Mouse (Mus musculus) hindbrain, embryonic 11.5 days (tissue): ENCODE data around the gene Oxct2a. TPM values are rescaled to one million over a fixed set of nuclear protein-coding genes. Genes with fewer than 3 reads are reported as not detected.
"Not testable (repeated sequence)": the region's sequence is repeated elsewhere in the genome, so short reads cannot be mapped to it uniquely, and the experiment has no call there.

Source experiments
- ATAC-seq: fragments of 200-750 bp; cut with Nextera tagmentation; 2 replicates; pipeline ENCODE4 v1.8.0; 2017; ENCODE audit warnings: mild to moderate bottlenecking, moderate TSS enrichment, moderate library complexity; ENCODE audit not compliant: low FRiP score
- DNase-seq: peaks from one replicate; pipeline ENCODE4 v3.0.0-alpha.2; 2015; ENCODE audit warnings: low spot score
- H3K27ac ChIP-seq: fragments of 300-500 bp; sonication (generic); 2 replicates; pipeline ENCODE4 v1.5.1; 2014; ENCODE audit warnings: mild to moderate bottlenecking, low read depth, low read length
- H3K27me3 ChIP-seq: fragments of 300-500 bp; sonication (generic); 2 replicates; pipeline ENCODE4 v1.6.1; 2014; ENCODE audit warnings: mild to moderate bottlenecking, low read length, moderate library complexity, mixed read lengths; ENCODE audit not compliant: control insufficient read depth, insufficient read depth
- H3K36me3 ChIP-seq: fragments of 300-500 bp; sonication (generic); 2 replicates; pipeline ENCODE4 v1.6.1; 2014; ENCODE audit warnings: mild to moderate bottlenecking, low read length, moderate library complexity, mixed read lengths; ENCODE audit not compliant: control insufficient read depth, insufficient read depth
- H3K4me1 ChIP-seq: fragments of 300-500 bp; sonication (generic); replicated peaks from 2 replicates; pipeline ENCODE4 v1.6.1; 2014; ENCODE audit warnings: low read length, mixed read lengths; ENCODE audit not compliant: control insufficient read depth, insufficient read depth
- H3K4me2 ChIP-seq: fragments of 300-500 bp; sonication (generic); replicated peaks from 2 replicates; pipeline ENCODE4 v1.6.1; 2014; ENCODE audit warnings: mild to moderate bottlenecking, low read depth, low read length
- H3K4me3 ChIP-seq: fragments of 300-500 bp; sonication (generic); 2 replicates; pipeline ENCODE4 v1.5.1; 2014; ENCODE audit warnings: low read depth, low read length
- H3K9ac ChIP-seq: fragments of 300-500 bp; sonication (generic); 2 replicates; pipeline ENCODE4 v1.6.1; 2014; ENCODE audit warnings: low read depth, low read length
- H3K9me3 ChIP-seq: fragments of 300-500 bp; sonication (generic); 2 replicates; pipeline ENCODE4 v1.6.1; 2016; ENCODE audit warnings: low read length; ENCODE audit not compliant: control insufficient read depth
- WGBS: fragments of 180-500 bp; shearing (Covaris S2); extraction: QIAGEN DNeasy Blood & Tissue Kit; methylation state at CpG from one replicate; pipeline ENCODE4 v1.1.7; 2014; 5-methylcytosine and 5-hydroxymethylcytosine counted together
- polyA plus RNA-seq: library from polyadenylated mRNA; unstranded; fragments of >200 nt; fragmentation: Nextera tagmentation; extraction: Ambion mirVana; gene quantifications from 2 replicates; pipeline ENCODE4 v1.2.1, GENCODE M21; 2014

Oxct2a gene
- polyA plus RNA-seq, 1 experiment from 2014 or later: not detected

DNA sequence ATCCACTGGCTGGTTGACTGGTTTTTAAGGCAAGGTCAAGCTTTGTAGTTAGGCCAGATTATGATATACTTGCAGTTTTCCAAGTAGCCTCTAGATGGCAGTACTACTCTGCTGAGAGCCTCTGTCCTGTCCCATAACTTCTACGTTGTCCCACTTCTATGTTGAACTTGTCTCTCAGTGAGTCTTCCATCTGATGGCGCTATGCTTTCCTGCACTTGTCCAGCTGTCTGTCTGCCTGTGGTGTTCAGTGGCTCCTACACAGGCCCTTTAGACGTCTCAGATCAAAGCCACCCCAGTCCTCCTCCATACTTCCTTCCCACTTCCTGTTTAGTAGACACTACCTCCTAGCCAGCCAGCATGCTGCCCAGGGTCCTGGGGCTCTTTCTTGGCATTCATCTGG lies 17.6 kb downstream of the Oxct2a start:
- 0 out of 2 replicates have a peak, but pooled peaks cover 5% of the 10 kb centered on the region for H3K36me3 ChIP-seq
- 48% methylated on average over 3 of the region's 3 CpGs for WGBS
- ATAC-seq (peak; percentile 54), DNase-seq (peak; percentile 70)
- no peak overlapping the region for H3K27ac ChIP-seq
- no peaks in the 10 kb centered on the region for H3K4me1 ChIP-seq
- H3K27me3 ChIP-seq: no peaks in the 10 kb centered on the region
- H3K9ac ChIP-seq: no peak overlapping the region
- no peaks in the 10 kb centered on the region for H3K9me3 ChIP-seq
- H3K4me3 ChIP-seq: no peak overlapping the region
- H3K4me2 ChIP-seq: no peak overlapping the region

DNA sequence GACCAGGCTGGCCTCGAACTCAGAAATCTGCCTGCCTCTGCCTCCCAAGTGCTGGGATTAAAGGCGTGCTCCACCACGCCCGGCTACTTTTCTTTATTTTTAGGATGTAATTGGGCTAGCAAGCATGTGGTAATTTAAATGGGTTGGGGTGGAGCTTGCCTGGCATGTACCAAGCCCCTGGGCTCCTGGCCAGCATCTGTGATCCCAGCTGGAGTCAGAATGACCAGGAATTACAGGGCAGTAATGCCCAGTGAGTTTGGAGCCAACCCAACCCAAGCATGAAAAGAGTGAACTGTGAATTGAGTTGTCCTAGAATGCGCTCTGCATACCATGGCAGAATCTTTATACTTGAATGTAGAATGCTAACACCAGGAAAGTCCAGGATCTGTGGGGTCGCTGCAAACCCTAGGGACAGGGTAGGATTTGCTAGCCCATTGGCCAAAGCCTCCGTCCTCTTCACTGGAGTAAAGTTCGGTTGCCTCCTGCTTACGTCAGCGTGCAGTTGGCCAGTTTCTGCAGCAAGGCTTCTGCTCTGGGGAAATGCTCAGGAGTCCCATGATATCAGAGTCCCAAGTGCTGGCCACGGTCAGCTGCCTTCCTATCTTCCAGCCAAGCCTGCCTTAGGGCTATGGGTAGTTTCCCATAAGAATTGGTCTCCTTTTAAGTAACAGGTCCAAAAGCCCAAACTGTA lies 24.3 kb downstream of the Oxct2a start:
- ATAC-seq: no peak
- Histone ChIP-seq H3K4me2 (no peak overlapping the region), H3K9ac (no peak overlapping the region), H3K27me3 (no peaks in the 10 kb centered on the region), H3K4me1 (no peaks in the 10 kb centered on the region), H3K36me3 (peaks cover 18% of the 10 kb centered on the region), H3K27ac (no peak overlapping the region), H3K9me3 (no peaks in the 10 kb centered on the region), H3K4me3 (no peak overlapping the region)
- 95% methylated on average over 11 of the region's 11 CpGs for WGBS
- DNase-seq: no peak

DNA sequence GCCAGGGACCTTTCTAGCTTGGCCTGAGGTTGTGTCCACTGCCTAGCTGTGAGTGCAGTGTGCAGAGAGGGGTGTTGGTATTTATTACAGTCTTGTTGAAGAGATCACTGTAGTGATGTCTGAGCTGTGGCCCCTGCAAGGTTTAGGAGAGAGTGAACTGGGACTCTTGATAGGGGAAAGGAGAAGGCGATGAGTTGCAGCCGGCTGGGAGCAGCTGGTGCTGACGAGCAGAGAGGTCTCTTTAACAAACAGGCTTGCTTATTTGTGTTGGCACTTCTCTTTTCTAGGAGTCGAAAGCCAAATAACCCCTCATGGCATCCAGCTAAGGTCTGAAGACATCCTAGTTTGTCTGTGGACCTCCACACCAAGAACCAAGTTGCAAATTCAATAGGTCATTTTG lies 25.2 kb downstream of the Oxct2a start:
- Histone ChIP-seq H3K4me3 (no peak overlapping the region), H3K9ac (no peak overlapping the region), H3K27me3 (no peaks in the 10 kb centered on the region), H3K4me1 (no peaks in the 10 kb centered on the region), H3K27ac (no peak overlapping the region), H3K9me3 (no peaks in the 10 kb centered on the region), H3K4me2 (no peak overlapping the region), H3K36me3 (peaks cover 18% of the 10 kb centered on the region)
- 88% methylated on average over 4 of the region's 4 CpGs for WGBS
- DNase-seq (no peak), ATAC-seq (no peak)

DNA sequence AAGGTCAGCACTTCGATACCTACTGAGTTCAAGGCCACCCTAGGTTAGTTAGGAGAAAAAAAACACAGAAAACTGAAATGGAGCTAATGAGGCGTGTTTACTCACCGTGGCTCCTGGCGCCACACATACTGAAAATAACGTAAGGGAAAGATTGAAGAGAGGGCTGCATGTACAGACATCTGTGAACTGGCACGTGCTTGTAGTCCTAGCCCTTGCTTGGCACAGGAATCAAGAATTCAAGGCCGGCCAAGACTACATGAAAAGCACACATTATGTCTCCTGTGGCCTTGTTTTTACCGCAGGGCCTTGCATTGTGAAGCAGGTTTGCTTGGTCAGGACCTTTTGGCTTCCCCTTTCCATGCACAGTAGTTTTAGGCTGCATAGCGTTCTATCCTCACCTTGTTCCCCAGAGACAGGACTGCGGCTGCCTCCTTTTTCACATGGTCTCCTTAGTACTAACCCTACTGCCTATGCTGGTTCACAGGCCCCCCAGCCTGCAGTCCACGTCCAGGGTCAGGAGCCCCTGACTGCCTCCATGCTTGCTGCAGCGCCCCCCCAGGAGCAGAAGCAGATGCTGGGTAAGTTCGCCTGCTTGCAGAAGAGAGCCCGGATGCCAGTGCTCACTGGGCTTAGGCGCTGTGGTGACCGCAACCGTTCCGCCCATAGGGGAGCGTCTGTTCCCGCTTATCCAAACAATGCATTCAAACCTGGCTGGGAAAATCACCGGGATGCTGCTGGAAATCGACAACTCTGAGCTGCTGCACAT lies 26.1 kb downstream of the Oxct2a start:
- Histone ChIP-seq H3K4me1 (no peaks in the 10 kb centered on the region), H3K4me2 (no peak overlapping the region), H3K9ac (no peak overlapping the region), H3K9me3 (no peaks in the 10 kb centered on the region), H3K27ac (no peak overlapping the region), H3K36me3 (peaks cover 14% of the 10 kb centered on the region), H3K27me3 (no peaks in the 10 kb centered on the region), H3K4me3 (no peak overlapping the region)
- ATAC-seq (no peak), DNase-seq (no peak)
- 93% methylated on average over 22 of the region's 22 CpGs for WGBS

DNA sequence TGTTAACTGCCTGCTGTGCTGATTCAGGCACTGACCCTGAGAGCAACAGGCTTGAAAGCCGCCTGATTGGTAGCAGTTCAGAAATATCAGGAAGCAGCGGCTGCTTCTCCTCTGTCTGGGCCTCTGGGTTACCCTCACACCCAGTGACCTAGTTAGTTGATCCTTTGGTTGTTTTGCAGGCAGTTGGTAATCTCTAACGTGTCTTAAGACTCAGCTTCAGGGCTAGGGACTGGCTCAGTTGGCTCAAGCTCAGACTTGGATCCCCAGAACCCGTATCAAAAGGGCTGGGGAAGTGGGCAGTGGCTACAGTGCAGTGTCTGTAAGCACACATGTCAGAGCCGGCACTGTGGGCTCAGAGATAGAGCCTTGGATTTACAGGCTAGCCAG lies 27.3 kb downstream of the Oxct2a start:
- no peak for DNase-seq
- Histone ChIP-seq H3K4me3 (no peak overlapping the region), H3K4me2 (no peak overlapping the region), H3K9me3 (no peaks in the 10 kb centered on the region), H3K4me1 (no peaks in the 10 kb centered on the region), H3K36me3 (peaks cover 20% of the 10 kb centered on the region), H3K27me3 (no peaks in the 10 kb centered on the region), H3K9ac (no peak overlapping the region), H3K27ac (no peak overlapping the region)
- ATAC-seq: no peak
- WGBS: 84% methylated on average over 5 of the region's 5 CpGs

DNA sequence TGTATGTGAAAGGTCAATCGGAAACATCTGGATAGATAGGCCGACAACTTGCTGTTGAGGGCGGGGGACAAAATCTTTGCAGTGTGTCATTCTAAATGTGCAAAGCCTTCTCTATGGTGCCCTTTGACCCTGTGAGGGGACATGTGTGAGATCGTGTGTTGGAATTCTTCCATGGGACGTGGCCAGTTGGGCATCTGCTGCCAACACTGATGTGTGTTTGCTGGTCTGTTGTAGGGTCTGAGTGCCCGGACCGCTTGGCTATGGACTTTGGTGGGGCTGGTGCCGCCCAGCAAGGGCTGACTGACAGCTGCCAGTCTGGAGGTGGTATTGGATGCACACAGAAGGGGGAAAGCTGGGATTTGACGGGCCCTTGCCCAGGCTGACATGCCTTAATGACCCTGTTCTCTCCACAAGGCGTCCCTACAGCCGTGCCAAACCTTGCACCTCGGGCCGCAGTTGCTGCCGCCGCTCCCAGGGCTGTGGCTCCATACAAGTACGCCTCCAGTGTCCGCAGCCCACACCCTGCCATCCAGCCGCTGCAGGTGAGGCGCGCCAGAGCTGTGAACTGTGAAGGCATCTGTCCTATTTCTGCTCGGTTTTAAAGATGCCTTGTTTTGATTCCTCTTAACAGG lies 27.8 kb downstream of the Oxct2a start:
- DNase-seq (no peak), ATAC-seq (no peak)
- no peak overlapping the region for H3K4me3 ChIP-seq
- H3K4me1 ChIP-seq: no peaks in the 10 kb centered on the region
- H3K9me3 ChIP-seq: no peaks in the 10 kb centered on the region
- H3K4me2 ChIP-seq: no peak overlapping the region
- no peak overlapping the region for H3K9ac ChIP-seq
- H3K27ac ChIP-seq: no peak overlapping the region
- peaks cover 24% of the 10 kb centered on the region for H3K36me3 ChIP-seq
- no peaks in the 10 kb centered on the region for H3K27me3 ChIP-seq
- WGBS: 94% methylated on average over 21 of the region's 21 CpGs

DNA sequence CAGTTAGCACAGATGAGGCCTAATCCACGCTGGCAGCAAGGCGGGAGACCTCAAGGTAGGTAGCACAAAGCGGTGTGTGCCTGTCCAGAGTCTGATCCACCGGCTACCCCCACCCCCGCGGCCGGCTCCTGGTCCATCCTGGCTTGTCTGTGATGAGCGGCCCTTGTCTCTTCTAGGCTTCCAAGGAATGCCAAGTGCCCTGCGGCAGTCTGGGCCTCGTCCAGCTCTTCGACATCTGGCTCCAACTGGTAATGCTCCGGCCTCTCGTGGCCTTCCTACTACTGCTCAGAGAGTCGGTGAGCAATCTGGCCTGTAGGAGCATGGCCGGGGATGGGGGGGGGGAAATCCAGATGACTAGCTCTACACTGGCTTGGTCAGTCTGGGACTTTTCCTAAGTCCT lies 28.4 kb downstream of the Oxct2a start:
- WGBS: 95% methylated on average over 15 of the region's 15 CpGs
- H3K27ac ChIP-seq, ATAC-seq, H3K4me3 ChIP-seq, DNase-seq, H3K9me3 ChIP-seq, H3K9ac ChIP-seq, H3K4me2 ChIP-seq, H3K4me1 ChIP-seq, H3K27me3 ChIP-seq: not testable (repeated sequence)
- peaks cover 24% of the 10 kb centered on the region for H3K36me3 ChIP-seq

DNA sequence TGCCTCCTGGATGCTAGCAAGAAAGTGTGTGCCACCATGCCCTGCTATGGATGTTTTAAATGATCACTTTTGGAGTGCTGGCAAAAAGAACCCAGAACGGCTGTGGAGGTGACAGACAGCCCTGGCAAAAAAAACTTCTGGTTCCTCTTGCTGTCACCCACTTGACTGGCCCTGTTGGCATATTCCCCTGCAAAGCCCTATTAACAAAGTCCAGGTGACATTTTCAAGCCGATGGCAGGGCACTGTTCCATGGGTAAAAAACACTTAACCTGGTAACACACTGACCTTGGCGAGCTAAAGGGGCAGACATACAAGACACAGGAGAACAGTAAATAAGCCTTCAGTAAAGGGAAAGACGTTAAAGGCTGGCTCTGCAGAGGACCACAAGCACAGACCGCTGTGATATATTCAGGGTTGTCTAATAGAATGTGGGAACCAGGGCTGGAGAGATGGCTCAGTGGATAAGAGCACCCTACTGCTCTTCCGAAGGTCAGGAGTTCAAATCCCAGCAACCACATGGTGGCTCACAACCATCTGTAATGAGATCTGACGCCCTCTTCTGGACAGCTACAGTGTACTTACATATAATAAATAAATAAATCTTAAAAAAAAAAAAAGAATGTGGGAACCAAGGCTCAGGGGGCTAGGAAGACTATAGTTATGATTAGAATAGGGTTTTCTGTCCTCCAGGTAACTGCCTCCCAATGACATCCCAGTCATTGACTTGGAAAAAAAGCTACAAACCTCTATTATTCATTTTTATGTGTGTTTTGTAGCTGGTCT lies 29.6 kb downstream of the Oxct2a start:
- no peaks in the 10 kb centered on the region for H3K4me1 ChIP-seq
- DNase-seq (no peak), ATAC-seq (no peak)
- H3K36me3 ChIP-seq: peaks cover 26% of the 10 kb centered on the region
- no peaks in the 10 kb centered on the region for H3K27me3 ChIP-seq
- 84% methylated on average over 7 of the region's 7 CpGs for WGBS
- H3K4me2 ChIP-seq: no peak overlapping the region
- no peak overlapping the region for H3K27ac ChIP-seq
- H3K9ac ChIP-seq: no peak overlapping the region
- H3K9me3 ChIP-seq: no peaks in the 10 kb centered on the region
- H3K4me3 ChIP-seq: no peak overlapping the region
